Mouse (Mus musculus) embryonic facial prominence, embryonic 14.5 days (tissue): ENCODE measurements around the gene Atad2b. TPM values are rescaled to one million over a fixed set of nuclear protein-coding genes. Genes with fewer than 3 reads are reported as not detected.
"Not testable (repeated sequence)": the region's sequence is repeated elsewhere in the genome, so short reads cannot be mapped to it uniquely, and the experiment has no call there.

Experiments used
- ATAC-seq: fragments of 200-750 bp; cut with Nextera tagmentation; 2 replicates; pipeline ENCODE4 v1.8.0; 2017; ENCODE audit warnings: low read depth, moderate number of reproducible peaks, moderate TSS enrichment
- DNase-seq: peaks from one replicate; pipeline ENCODE4 v3.0.0-alpha.2; 2015; ENCODE audit warnings: low spot score
- H3K27ac ChIP-seq: fragments of 300-500 bp; sonication (generic); replicated peaks from 2 replicates; pipeline ENCODE4 v1.5.1; 2014; ENCODE audit warnings: low read depth, mild to moderate bottlenecking, low read length, moderate library complexity
- H3K27me3 ChIP-seq: fragments of 300-500 bp; sonication (generic); replicated peaks from 2 replicates; pipeline ENCODE4 v1.6.1; 2014; ENCODE audit warnings: low read length; ENCODE audit not compliant: control insufficient read depth, insufficient read depth
- H3K36me3 ChIP-seq: fragments of 300-500 bp; sonication (generic); 2 replicates; pipeline ENCODE4 v1.6.1; 2014; ENCODE audit warnings: low read length, mixed read lengths; ENCODE audit not compliant: control insufficient read depth, insufficient read depth
- H3K4me1 ChIP-seq: fragments of 300-500 bp; sonication (generic); 2 replicates; pipeline ENCODE4 v1.6.1; 2014; ENCODE audit warnings: antibody characterized with exemption, low read length; ENCODE audit not compliant: control insufficient read depth, insufficient read depth
- H3K4me2 ChIP-seq: fragments of 300-500 bp; sonication (generic); 2 replicates; pipeline ENCODE4 v1.6.1; 2014; ENCODE audit warnings: low read depth, mild to moderate bottlenecking, low read length, moderate library complexity, mixed read lengths
- H3K4me3 ChIP-seq: fragments of 300-500 bp; sonication (generic); 2 replicates; pipeline ENCODE4 v1.5.1; 2014; ENCODE audit warnings: low read depth, mild to moderate bottlenecking, low read length
- H3K9ac ChIP-seq: fragments of 300-500 bp; sonication (generic); 2 replicates; pipeline ENCODE4 v1.6.1; 2014; ENCODE audit warnings: low read depth, mild to moderate bottlenecking, low read length, moderate library complexity, mixed read lengths
- H3K9me3 ChIP-seq: fragments of 300-500 bp; sonication (generic); 2 replicates; pipeline ENCODE4 v1.6.1; 2016; ENCODE audit warnings: low read length; ENCODE audit not compliant: control insufficient read depth
- WGBS: fragments of 180-500 bp; shearing (Covaris S2); extraction: QIAGEN DNeasy Blood & Tissue Kit; methylation state at CpG from one replicate; pipeline ENCODE4 v1.1.7; 2014; 5-methylcytosine and 5-hydroxymethylcytosine counted together
- polyA plus RNA-seq: library from polyadenylated mRNA; unstranded; fragments of >200 nt; fragmentation: Nextera tagmentation; extraction: Ambion mirVana; gene quantifications from 2 replicates; pipeline ENCODE4 v1.2.1, GENCODE M21; 2014

Gene Atad2b
- polyA plus RNA-seq, 1 experiment from 2014 or later: 14.7 TPM

GRCm38 (mm10) chr12:4878296-4878783 is 38.8 kb upstream of the Atad2b start:
- Histone ChIP-seq H3K4me2 (no peak overlapping the region), H3K9ac (no peak overlapping the region), H3K4me1 (peaks cover 13% of the 10 kb centered on the region; the same call in 1 of the 2 replicates), H3K4me3 (no peak overlapping the region), H3K27me3 (no peaks in the 10 kb centered on the region), H3K27ac (no peak overlapping the region), H3K9me3 (no peaks in the 10 kb centered on the region), H3K36me3 (peaks cover 29% of the 10 kb centered on the region)
- no peak for ATAC-seq
- no peak for DNase-seq
- WGBS: 65% methylated on average over 9 of the region's 9 CpGs

- no peaks in the 10 kb centered on the region for H3K27me3 ChIP-seq
- no peak overlapping the region for H3K4me2 ChIP-seq
- DNase-seq (no peak), ATAC-seq (no peak)
- no peaks in the 10 kb centered on the region for H3K9me3 ChIP-seq
- peaks cover 29% of the 10 kb centered on the region for H3K36me3 ChIP-seq
- H3K9ac ChIP-seq: no peak overlapping the region
- WGBS: 92% methylated on average over 5 of the region's 5 CpGs
- peaks cover 7% of the 10 kb centered on the region; the same call in 1 of the 2 replicates for H3K4me1 ChIP-seq
- no peak overlapping the region for H3K27ac ChIP-seq
- no peak overlapping the region for H3K4me3 ChIP-seq
Measured at GRCm38 (mm10) chr12:4879048-4879447, 38.1 kb upstream of the Atad2b start.

- Histone ChIP-seq H3K36me3 (peaks cover 29% of the 10 kb centered on the region), H3K9me3 (no peaks in the 10 kb centered on the region), H3K27me3 (no peaks in the 10 kb centered on the region), H3K9ac (no peak overlapping the region), H3K4me2 (no peak overlapping the region), H3K27ac (no peak overlapping the region), H3K4me3 (no peak overlapping the region), H3K4me1 (no peaks in the 10 kb centered on the region)
- DNase-seq: no peak
- WGBS: 68% methylated on average over 2 of the region's 2 CpGs
- no peak for ATAC-seq
Measured at GRCm38 (mm10) chr12:4882086-4882485, 35.1 kb upstream of the Atad2b start.

GRCm38 (mm10) chr12:4885062-4885461 is 32.1 kb upstream of the Atad2b start:
- Histone ChIP-seq H3K9me3 (no peaks in the 10 kb centered on the region), H3K4me1 (no peaks in the 10 kb centered on the region), H3K9ac (no peak overlapping the region), H3K27me3 (no peaks in the 10 kb centered on the region), H3K36me3 (peaks cover 17% of the 10 kb centered on the region), H3K27ac (no peak overlapping the region), H3K4me3 (no peak overlapping the region), H3K4me2 (no peak overlapping the region)
- DNase-seq (no peak), ATAC-seq (no peak)
- WGBS: 55% methylated on average over 1 of the region's 1 CpGs

GRCm38 (mm10) chr12:4886581-4886980 is 30.6 kb upstream of the Atad2b start:
- not testable (repeated sequence) for H3K27ac ChIP-seq, H3K9me3 ChIP-seq, H3K4me2 ChIP-seq, H3K27me3 ChIP-seq, H3K4me3 ChIP-seq, H3K4me1 ChIP-seq, ATAC-seq, DNase-seq, H3K9ac ChIP-seq
- WGBS: 96% methylated on average over 4 of the region's 4 CpGs
- H3K36me3 ChIP-seq: peaks cover 23% of the 10 kb centered on the region

- no peak for DNase-seq
- Histone ChIP-seq H3K27me3 (no peaks in the 10 kb centered on the region), H3K27ac (no peak overlapping the region), H3K4me1 (no peaks in the 10 kb centered on the region), H3K9me3 (no peaks in the 10 kb centered on the region), H3K9ac (no peak overlapping the region), H3K36me3 (peaks cover 11% of the 10 kb centered on the region; the same call in 1 of the 2 replicates), H3K4me2 (no peak overlapping the region), H3K4me3 (no peak overlapping the region)
- no peak for ATAC-seq
Measured at GRCm38 (mm10) chr12:4888739-4889138, 28.4 kb upstream of the Atad2b start.

- WGBS: 86% methylated on average over 2 of the region's 2 CpGs
- no peaks in the 10 kb centered on the region for H3K27me3 ChIP-seq
- no peak overlapping the region for H3K4me2 ChIP-seq
- no peak for DNase-seq
- H3K27ac ChIP-seq: no peak overlapping the region
- peaks cover 11% of the 10 kb centered on the region; the same call in 1 of the 2 replicates for H3K36me3 ChIP-seq
- H3K4me3 ChIP-seq: no peak overlapping the region
- no peaks in the 10 kb centered on the region for H3K4me1 ChIP-seq
- no peaks in the 10 kb centered on the region for H3K9me3 ChIP-seq
- no peak overlapping the region for H3K9ac ChIP-seq
- ATAC-seq: no peak
Measured at GRCm38 (mm10) chr12:4889251-4889650, 27.9 kb upstream of the Atad2b start.

- no peaks in the 10 kb centered on the region for H3K9me3 ChIP-seq
- H3K9ac ChIP-seq: no peak overlapping the region
- no peak overlapping the region for H3K27ac ChIP-seq
- 90% methylated on average over 1 of the region's 1 CpGs for WGBS
- H3K27me3 ChIP-seq: no peaks in the 10 kb centered on the region
- peaks cover 11% of the 10 kb centered on the region; the same call in 1 of the 2 replicates for H3K36me3 ChIP-seq
- ATAC-seq (no peak), DNase-seq (no peak)
- no peak overlapping the region for H3K4me3 ChIP-seq
- H3K4me1 ChIP-seq: no peaks in the 10 kb centered on the region
- no peak overlapping the region for H3K4me2 ChIP-seq
Measured at GRCm38 (mm10) chr12:4889891-4890290, 27.3 kb upstream of the Atad2b start.

GRCm38 (mm10) chr12:4898024-4898423 is 19.1 kb upstream of the Atad2b start:
- Histone ChIP-seq H3K4me2 (no peak overlapping the region), H3K9me3 (no peaks in the 10 kb centered on the region), H3K36me3 (0 out of 2 replicates have a peak, but pooled peaks cover 7% of the 10 kb centered on the region), H3K4me1 (no peaks in the 10 kb centered on the region), H3K27me3 (no peaks in the 10 kb centered on the region), H3K4me3 (no peak overlapping the region), H3K9ac (no peak overlapping the region), H3K27ac (no peak overlapping the region)
- ATAC-seq (no peak), DNase-seq (no peak)
- 93% methylated on average over 5 of the region's 5 CpGs for WGBS
